Mouse (Mus musculus) adrenal gland, adult (tissue): ENCODE data around the gene Gse1.
A peak's percentile ranks its signal among the peaks of the same experiment; 100 is the strongest.
"Not testable (repeated sequence)": the region's sequence is repeated elsewhere in the genome, so short reads cannot be mapped to it uniquely, and the experiment has no call there.

Experiments used
- DNase-seq, 2 experiments: peaks; one replicate each; pipeline ENCODE4 v3.0.0; 2022 to 2023; ENCODE audit warnings: low spot score in 1 of 2; ENCODE audit not compliant: inconsistent age in 2 of 2

Gse1 gene

DNA sequence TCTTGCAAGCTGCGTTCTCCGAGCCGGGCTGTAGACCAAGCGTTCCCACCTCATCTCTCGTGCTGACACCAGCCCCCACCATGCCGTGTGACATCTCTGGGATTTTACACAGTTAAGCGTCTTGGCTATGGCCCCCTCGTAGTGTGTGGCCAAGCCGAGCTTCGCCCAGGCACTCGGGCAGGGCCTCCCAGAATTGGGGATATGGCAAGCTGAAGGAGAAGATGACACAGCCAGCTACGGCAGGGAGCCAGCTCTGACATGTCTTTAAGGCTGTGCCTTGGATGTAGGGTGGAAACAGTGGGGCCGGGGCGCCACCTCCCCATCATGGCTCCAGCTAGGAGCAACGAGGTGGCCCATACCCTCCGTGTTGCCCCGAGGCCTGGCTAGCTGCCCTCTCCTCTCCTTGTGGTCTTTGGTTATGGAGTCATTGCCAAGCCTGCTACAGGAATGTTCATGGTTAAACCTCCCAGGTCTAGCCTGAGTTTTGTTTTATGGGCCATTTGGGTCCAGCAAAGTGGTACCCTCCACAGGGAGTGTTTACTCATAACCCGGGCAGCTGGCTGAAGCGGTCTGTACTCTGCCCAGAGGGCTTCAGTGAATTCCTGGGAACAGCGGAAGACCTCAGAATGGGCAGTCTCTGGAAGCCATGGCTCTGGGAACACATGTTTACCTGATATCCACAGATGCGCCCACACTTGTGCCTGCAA lies 89.0 kb downstream of the Gse1 start:
- peak in 1 of 2 experiments; percentile 51 for DNase-seq

DNA sequence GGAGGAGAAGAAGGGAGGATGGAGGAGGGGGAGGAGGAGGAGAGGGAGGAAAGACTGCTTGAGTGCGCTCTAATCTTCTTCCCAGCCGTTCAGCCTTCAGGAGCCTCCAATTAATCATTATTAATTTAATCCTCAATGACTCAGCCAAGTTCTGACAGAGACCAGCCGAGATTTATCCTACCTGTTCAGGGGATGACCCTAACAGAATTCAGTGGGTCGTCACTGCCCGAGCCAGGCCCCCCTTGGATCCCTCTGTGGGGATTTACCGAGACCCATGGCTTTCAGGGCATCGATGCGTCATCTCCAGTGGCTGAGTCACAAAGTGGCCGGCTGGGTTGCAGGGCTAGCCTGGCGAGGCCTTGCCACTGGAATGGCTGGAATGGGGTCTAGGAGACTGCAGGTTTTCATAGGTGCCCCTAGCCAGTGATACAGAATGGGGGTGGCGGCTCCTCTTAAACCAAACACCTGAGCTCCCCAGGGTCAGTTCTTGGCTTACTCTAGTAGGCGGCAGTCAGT lies 90.3 kb downstream of the Gse1 start:
- peak; percentile 75 to 87 for DNase-seq

- peak; percentile 81 to 92 for DNase-seq
Observed at GRCm38 (mm10) chr8:120319449-120319848, 91.2 kb downstream of the Gse1 start.

- DNase-seq, result no peak
Observed at GRCm38 (mm10) chr8:120320146-120320545, 91.9 kb downstream of the Gse1 start.

- DNase-seq, result peak in 1 of 2 experiments; percentile 55
Observed at GRCm38 (mm10) chr8:120321724-120322123, 93.5 kb downstream of the Gse1 start.

DNA sequence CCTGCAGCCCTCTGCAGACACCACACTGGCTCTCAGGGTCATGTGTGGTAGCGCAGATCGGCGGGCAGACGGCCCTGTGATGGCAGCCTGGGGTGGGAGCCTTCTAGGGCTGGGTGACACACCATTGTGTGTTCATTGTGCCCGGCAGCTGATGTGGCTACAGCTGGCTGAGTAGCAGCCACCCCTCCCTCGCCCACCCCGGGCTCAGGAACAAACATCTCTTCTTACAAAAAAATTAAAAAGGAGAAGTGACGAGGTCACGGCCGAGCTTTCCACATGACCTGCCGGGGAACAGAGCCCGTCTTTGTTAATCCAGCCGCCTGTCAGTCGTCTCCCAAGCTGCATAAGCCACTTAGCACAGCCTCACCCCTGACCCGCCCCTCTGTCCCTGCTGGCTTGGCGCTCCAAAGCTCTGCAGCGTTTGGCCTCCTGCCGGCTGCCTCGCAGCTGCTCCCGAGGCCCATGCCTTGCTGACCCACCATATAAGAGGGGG lies 94.7 kb downstream of the Gse1 start:
- DNase-seq, result peak; percentile 61 to 69

DNA sequence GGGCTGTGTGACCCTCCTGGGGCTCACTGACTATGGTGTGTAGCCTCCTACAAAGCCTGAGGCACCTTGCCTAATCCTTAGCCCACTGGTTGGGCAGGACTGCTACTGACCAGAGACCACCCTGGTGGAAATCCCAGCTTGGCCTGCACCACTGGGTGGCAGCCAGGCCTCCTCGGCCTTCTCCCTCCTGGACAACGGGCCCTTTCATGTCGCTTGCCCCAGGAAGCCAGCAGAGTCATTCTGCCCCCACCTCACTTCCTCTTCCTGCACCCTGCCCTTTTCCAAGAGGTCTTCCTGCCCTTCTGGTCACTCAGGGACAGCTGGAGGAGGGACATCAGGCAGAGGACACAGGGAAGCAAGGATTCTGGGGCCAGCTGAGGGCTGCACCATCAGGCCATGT lies 96.3 kb downstream of the Gse1 start:
- peak; percentile 54 to 72 for DNase-seq

DNA sequence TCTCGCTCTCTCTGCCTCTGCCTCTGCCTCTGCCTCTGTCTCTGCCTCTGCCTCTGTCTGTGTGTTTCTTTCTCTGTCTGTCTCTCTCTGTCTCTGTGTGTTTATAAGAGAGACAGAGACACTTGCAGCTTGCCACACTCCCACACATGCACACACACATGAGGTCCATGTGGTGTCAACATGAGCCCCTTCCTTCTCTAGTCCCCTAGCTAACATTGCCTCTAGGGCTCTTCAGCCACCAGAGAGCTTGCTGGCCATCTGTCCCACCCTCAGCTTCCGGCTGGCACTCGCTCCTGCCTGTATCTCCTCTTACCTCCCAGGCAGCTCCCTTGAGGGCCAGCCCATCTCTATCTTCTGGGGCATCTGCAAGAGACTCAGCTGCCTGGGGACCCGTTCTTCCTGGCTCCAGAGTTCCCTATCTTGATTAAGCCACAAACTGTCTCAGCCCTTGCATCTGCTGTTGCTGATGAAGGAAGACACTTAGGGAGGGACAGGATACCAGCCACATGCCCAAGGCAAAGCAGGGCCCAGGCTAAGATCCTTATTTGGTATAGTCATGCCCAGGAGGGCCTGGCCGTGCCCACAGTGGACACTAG lies 97.0 kb downstream of the Gse1 start:
- DNase-seq, result peak in 1 of 2 experiments; percentile 53

GRCm38 (mm10) chr8:120327131-120327554 lies 98.9 kb downstream of the Gse1 start:
- DNase-seq, result peak; percentile 70 to 86

DNA sequence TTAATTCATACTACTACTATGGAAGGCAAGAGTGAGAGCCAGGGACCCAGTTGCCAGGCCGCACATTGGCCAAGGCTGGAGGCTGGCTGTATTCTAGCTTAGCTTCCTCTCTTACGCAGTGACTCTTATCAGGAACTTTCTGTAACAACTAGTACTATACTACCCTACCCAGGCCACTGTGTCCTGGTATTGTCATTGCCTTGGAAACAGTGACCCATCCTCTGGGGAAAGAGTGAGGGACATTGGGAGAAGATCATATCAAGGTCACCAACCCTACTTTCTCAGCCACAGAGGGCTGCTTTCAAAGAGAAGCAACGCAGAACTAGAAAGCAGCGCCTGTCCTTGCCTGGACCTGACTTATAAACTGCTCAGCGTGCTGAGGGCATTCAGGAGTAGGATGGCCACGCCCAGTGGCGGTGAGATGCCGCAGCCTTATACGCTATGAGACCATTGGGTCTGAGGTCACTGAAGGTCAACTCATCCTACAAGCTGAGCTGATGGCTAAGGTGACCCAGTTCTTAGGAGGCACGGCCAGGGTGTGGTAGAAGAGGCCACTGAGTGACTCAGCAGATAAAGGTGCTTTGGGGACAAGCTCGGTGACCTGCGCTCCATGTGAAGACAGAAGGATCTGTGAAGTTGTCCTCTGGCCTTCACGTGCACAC lies 100.2 kb downstream of the Gse1 start:
- DNase-seq, result peak; percentile 54 to 68

DNA sequence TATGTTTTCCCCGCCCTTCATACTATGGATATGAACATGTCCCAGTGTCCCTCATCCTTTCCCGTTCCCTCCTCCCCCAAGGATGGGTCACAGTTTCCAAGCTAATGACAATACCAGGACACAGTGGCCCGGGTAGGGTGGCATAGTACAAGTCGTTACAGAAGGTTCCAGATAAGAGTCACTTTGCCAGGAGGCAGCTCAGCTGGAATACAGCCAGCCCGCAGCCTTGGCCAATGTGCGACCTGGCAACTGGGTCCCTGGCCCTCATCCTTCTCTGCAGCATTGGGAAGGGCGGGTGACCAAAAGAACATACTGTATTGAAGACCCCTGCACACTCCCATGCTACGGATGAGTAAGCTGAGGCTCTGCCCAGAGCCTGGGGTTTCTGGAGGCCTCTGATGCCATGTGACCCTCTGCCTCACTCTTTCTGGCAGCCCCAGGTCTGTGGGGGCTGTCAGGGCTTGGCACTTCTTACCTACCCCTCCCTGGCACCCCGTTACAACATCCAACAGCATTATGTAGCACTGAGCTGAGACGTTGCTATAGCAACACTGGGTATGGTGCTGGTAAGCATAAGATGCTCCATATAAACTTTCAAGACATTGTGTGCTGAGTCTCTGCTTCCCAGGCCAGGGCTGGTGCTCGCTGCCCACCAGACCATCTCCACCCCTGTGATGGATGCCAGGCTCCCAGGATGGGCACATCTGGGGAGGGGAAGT lies 100.9 kb downstream of the Gse1 start:
- peak; percentile 74 for DNase-seq

DNA sequence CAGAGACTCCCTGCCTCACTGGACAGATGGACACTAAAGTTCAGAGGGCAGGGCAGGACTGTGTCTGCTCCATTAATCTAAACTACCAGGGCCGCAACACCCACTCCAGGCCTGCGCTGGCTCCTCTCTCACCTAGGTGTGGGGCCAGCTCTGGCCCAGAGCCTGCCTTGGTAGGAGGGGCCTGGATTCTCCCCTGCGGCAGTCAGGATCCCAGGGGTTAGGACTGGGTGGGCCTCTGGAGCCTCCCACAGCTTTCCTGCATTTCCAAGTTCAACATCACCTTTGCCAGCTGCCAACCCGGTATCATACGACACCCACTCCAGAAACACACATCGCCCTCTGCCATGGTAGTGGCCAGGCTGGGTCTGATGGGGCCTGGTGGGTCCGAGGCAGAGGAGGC lies 102.8 kb downstream of the Gse1 start:
- no peak for DNase-seq

DNA sequence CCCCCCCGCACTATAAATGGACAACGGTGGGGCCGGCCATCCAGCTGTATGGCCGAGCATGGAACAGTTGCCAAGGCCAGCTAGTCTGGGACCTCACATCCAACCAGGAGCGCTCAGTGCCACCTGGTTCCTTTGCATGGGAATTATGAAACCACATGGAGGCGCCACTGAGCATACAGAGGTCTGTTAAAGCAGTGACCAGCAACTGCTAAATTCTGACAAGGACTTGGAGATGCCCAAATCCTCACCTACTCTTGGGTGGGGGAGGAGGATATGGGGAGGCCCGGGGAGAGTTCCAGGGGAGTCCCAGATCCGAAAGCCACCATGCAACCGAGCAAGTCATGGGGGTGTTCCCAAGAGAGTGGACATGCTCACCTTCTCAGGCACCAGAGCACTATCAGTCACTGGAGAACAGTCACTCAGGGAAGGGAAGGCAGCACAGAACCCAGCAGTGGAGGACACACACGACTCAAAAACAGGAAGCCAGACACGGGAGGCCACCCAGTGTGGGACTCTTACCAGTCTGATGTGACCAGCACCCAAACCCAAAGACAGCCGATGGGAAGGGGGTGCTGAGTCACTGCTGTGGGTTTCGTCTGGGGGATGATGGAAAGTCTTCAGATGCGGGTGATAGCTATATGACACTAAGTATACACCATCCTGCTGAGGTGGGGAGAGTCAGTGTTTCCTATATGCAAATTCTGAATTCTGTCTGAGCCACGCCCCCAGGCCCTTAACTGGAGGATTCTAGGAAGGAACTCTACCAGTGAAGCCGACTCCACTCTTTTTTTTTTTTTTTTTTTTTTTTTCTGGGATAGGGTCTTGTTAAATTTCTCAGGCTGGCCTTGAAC lies 104.3 kb downstream of the Gse1 start:
- peak in 1 of 2 experiments; percentile 64 for DNase-seq

DNA sequence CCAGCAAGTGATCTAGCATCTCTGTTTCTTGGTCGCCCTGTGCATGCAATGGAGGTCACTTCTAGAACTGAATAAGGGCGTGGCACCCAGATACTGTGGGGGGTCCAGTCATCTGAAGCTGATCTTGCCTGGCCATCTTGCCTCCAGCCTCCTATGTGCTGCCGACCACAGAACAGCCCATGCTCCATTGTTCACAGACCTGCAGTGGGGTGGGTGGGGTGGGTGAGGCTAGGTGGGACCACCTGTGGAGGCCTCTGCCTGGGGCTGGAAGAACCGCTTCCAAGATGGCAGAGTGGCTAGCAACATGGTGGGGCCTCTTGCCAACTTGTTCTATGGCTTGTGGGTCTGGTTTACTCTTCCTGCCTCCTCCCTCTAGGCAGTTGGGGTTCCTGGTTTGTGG lies 105.4 kb downstream of the Gse1 start:
- no peak for DNase-seq

DNA sequence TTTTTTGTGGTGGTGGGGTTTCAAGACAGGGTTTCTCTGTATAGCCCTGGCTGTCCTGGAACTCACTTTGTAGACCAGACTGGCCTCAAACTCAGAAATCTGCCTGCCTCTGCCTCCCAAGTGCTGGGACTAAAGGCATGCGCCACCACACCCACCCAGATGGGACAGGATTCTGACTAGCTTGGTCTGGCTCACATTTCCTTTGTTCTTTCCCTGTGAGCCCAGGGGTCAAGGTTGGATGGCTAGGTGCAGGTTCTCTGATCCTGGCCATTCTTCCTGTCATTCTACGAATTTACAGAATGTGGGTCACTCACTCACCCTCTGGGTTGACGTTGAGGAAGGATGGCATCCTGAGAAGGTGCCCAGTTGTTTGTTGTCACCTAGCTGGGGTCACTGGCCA lies 106.0 kb downstream of the Gse1 start:
- not testable (repeated sequence) for DNase-seq

GRCm38 (mm10) chr8:120334878-120335261 lies 106.6 kb downstream of the Gse1 start:
- peak in 1 of 2 experiments; percentile 54 for DNase-seq

- DNase-seq, result peak in 1 of 2 experiments; percentile 67
Observed at GRCm38 (mm10) chr8:120335262-120336086, 107.2 kb downstream of the Gse1 start.

DNA sequence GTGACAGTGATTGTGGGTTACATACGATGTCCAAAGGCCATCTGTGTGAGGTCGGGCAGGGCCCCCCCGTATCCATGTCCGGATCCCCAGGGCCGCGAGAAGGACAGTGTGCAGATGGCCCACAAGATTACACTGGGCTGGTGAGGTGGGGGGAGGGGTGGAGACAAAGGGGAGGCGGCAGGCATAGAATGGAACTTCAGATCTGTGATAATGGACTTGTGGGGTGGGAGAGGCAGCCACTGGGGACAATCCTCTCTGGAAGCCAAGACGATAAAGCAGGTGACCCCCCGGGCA lies 107.8 kb downstream of the Gse1 start:
- no peak for DNase-seq

- DNase-seq, result no peak
Observed at GRCm38 (mm10) chr8:120336909-120337555, 108.8 kb downstream of the Gse1 start.
